Mouse (Mus musculus) kidney, embryonic 14.5 days (tissue): ENCODE measurements around the gene Ttc12. TPM values are rescaled to one million over a fixed set of nuclear protein-coding genes. Genes with fewer than 3 reads are reported as not detected.

Experiments
- polyA plus RNA-seq: library from polyadenylated mRNA; unstranded; fragments of >200 nt; fragmentation: Nextera tagmentation; extraction: Ambion mirVana; gene quantifications from 2 replicates; pipeline ENCODE4 v1.2.1, GENCODE M21; 2014

Gene Ttc12
- polyA plus RNA-seq, 1 experiment from 2014 or later: 2.6 TPM

Other genes with a start within 250 kb of the Ttc12 start
- not detected in 2 replicates for gene Gm4894, start 235.7 kb downstream of the Ttc12 start, polyA plus RNA-seq
- not detected in 2 replicates for gene Drd2, start 145.6 kb downstream of the Ttc12 start, polyA plus RNA-seq
- not detected in 2 replicates for gene Ankk1, start 59.2 kb downstream of the Ttc12 start, polyA plus RNA-seq